Mouse (Mus musculus): ENCODE measurements around the gene Gucy2c. TPM values are rescaled to one million over a fixed set of nuclear protein-coding genes. Genes with fewer than 3 reads are reported as not detected.

Gene Gucy2c
- total and polyA plus RNA-seq, 3 experiments: not detected

DNA sequence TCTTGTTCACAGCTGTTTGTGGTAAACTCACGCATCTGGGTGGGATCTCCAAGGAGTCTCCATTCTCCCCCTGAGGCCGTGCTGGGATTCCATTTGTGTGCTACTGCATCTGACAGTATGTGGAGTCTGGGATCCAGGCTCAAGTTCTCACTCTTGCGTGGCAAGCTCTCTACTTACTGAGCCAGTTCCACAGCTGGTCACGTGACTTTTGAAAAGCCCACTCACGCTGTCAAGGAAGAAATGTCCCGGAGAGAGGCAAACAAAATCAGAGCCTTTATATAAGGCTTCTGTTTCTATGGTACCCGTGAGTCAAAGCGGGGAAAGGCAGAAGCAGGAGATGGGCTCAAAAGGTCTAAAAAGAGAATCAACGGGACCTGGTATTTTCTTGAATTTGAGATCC lies 1.2 kb upstream of the Gucy2c start:
- no peak overlapping the region for H3K9ac ChIP-seq (ENCODE audit: control insufficient read depth, low read depth, low read length, poor library complexity, severe bottlenecking)
- DNase-seq (ENCODE audit: low read depth, low spot score): no peak
- H3K79me2 ChIP-seq (ENCODE audit: control insufficient read depth, insufficient read depth, low read length, poor library complexity): no peaks in the 10 kb centered on the region
- no peaks in the 10 kb centered on the region for H3K36me3 ChIP-seq (ENCODE audit: control insufficient read depth in 1 of 2, insufficient read depth in 2 of 2, low read length in 2 of 2)
- TF ChIP-seq MAFK (IDR thresholded peaks at IDR 0.05; ENCODE audit: borderline replicate concordance, low read depth, low read length) (no peak), ETS1 (IDR thresholded peaks at IDR 0.05; ENCODE audit: low read depth, low read length) (no peak), HCFC1 (IDR thresholded peaks at IDR 0.05; ENCODE audit: low read depth, low read length) (no peak), TCF12 (IDR thresholded peaks at IDR 0.05; ENCODE audit: low read depth, low read length) (no peak), RCOR1 (IDR thresholded peaks at IDR 0.05; ENCODE audit: low read depth, low read length) (no peak)
- no peak overlapping the region for H3K4me3 ChIP-seq (ENCODE audit: control insufficient read depth in 1 of 2, insufficient read depth in 1 of 2, low read depth in 2 of 2, low read length in 2 of 2)
- no peak overlapping the region for H3K27ac ChIP-seq (ENCODE audit: control insufficient read depth, low read depth, low read length)
- H3K9me3 ChIP-seq (replicated peaks; ENCODE audit: insufficient read depth, low read length): no peaks in the 10 kb centered on the region
- H3K4me1 ChIP-seq (ENCODE audit: control insufficient read depth in 1 of 2, insufficient read depth in 2 of 2, low read length in 2 of 2): no peaks in the 10 kb centered on the region
- H3K27me3 ChIP-seq (ENCODE audit: control insufficient read depth in 1 of 2, insufficient read depth in 2 of 2, low read length in 2 of 2): no peaks in the 10 kb centered on the region

DNA sequence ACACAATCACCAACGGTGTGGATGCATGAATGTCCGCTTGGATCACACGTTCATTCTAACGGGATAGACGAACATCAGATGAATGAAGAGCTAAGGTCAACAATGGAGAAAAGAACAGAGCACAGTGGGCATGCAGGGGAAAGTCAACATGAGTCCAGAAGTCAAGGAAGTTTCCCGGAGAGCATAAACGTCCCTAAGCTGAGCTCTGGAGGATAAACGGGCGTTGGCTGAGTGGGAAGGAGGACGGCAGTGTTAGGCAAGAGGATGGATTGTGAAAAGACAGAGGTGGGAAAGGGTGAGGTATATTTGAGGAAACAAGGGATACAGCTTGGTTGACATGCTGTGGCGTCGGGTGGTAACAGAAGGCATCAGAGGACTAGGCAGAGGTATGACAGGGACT lies 581 bp upstream of the Gucy2c start:
- no peak overlapping the region for H3K27ac ChIP-seq (ENCODE audit: control insufficient read depth, low read depth, low read length)
- no peak for DNase-seq (ENCODE audit: low read depth, low spot score)
- no peaks in the 10 kb centered on the region for H3K4me1 ChIP-seq (ENCODE audit: control insufficient read depth in 1 of 2, insufficient read depth in 2 of 2, low read length in 2 of 2)
- no peaks in the 10 kb centered on the region for H3K27me3 ChIP-seq (ENCODE audit: control insufficient read depth in 1 of 2, insufficient read depth in 2 of 2, low read length in 2 of 2)
- H3K4me3 ChIP-seq (ENCODE audit: control insufficient read depth in 1 of 2, insufficient read depth in 1 of 2, low read depth in 2 of 2, low read length in 2 of 2): no peak overlapping the region
- H3K36me3 ChIP-seq (ENCODE audit: control insufficient read depth in 1 of 2, insufficient read depth in 2 of 2, low read length in 2 of 2): no peaks in the 10 kb centered on the region
- no peak overlapping the region for H3K9ac ChIP-seq (ENCODE audit: control insufficient read depth, low read depth, low read length, poor library complexity, severe bottlenecking)
- no peaks in the 10 kb centered on the region for H3K79me2 ChIP-seq (ENCODE audit: control insufficient read depth, insufficient read depth, low read length, poor library complexity)
- no peaks in the 10 kb centered on the region for H3K9me3 ChIP-seq (replicated peaks; ENCODE audit: insufficient read depth, low read length)
- TF ChIP-seq ZNF384 (IDR thresholded peaks at IDR 0.05; ENCODE audit: low read depth, low read length) (no peak), UBTF (IDR thresholded peaks at IDR 0.05; ENCODE audit: borderline replicate concordance, insufficient read depth, low read depth, low read length) (no peak), CHD1 (IDR thresholded peaks at IDR 0.05; ENCODE audit: low read depth, low read length) (no peak), MAZ (IDR thresholded peaks at IDR 0.05; ENCODE audit: low read depth, low read length) (no peak), MEF2A (IDR thresholded peaks at IDR 0.05; ENCODE audit: extremely low read depth, insufficient replicate concordance, low read depth, low read length, poor library complexity, severe bottlenecking) (no peak), ZKSCAN1 (IDR thresholded peaks at IDR 0.05; ENCODE audit: low read depth, low read length) (no peak), CHD2 (IDR thresholded peaks at IDR 0.05; ENCODE audit: low read length) (no peak), TCF12 (IDR thresholded peaks at IDR 0.05; ENCODE audit: low read depth, low read length) (no peak), HCFC1 (IDR thresholded peaks at IDR 0.05; ENCODE audit: low read depth, low read length) (no peak), TBP (IDR thresholded peaks at IDR 0.05; ENCODE audit: low read depth, low read length) (no peak), MXI1 (IDR thresholded peaks at IDR 0.05; ENCODE audit: low read depth, low read length) (no peak)

DNA sequence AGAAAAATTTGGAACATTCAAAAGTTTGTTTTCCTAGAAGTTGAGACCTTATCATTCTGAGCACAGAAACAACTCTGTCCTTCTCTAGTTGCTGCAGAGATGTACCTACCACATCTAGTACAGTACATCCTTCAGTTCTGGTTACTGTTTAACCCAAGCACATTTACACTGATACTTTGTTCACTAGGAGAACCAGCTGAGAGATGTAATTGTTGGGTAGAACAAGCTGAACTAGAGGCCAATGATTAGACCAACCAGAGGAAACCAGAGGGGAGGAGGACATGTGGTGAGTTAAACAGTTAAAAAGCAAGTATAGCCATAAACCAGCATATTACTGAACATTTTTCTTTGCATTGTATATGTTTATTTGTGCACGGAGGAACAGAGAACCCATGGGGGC lies 5.2 kb downstream of the Gucy2c start:
- Histone ChIP-seq H3K36me3 (ENCODE audit: control insufficient read depth in 1 of 2, insufficient read depth in 2 of 2, low read length in 2 of 2) (no peaks in the 10 kb centered on the region), H3K9me3 (replicated peaks; ENCODE audit: insufficient read depth, low read length) (no peaks in the 10 kb centered on the region), H3K27ac (ENCODE audit: control insufficient read depth, low read depth, low read length) (no peak overlapping the region), H3K27me3 (ENCODE audit: control insufficient read depth in 1 of 2, insufficient read depth in 2 of 2, low read length in 2 of 2) (no peaks in the 10 kb centered on the region), H3K79me2 (ENCODE audit: control insufficient read depth, insufficient read depth, low read length, poor library complexity) (no peaks in the 10 kb centered on the region), H3K4me3 (ENCODE audit: control insufficient read depth in 1 of 2, insufficient read depth in 1 of 2, low read depth in 2 of 2, low read length in 2 of 2) (no peak overlapping the region), H3K4me1 (ENCODE audit: control insufficient read depth in 1 of 2, insufficient read depth in 2 of 2, low read length in 2 of 2) (no peaks in the 10 kb centered on the region), H3K9ac (ENCODE audit: control insufficient read depth, low read depth, low read length, poor library complexity, severe bottlenecking) (no peak overlapping the region)
- DNase-seq (ENCODE audit: low read depth, low spot score): no peak
- TF ChIP-seq ZC3H11A (IDR thresholded peaks at IDR 0.05; ENCODE audit: low read depth, low read length) (no peak), UBTF (IDR thresholded peaks at IDR 0.05; ENCODE audit: borderline replicate concordance, insufficient read depth, low read depth, low read length) (no peak), GABPA (IDR thresholded peaks at IDR 0.05; ENCODE audit: low read depth, low read length) (no peak), ZKSCAN1 (IDR thresholded peaks at IDR 0.05; ENCODE audit: low read depth, low read length) (no peak), POLR2AphosphoS2 (IDR thresholded peaks at IDR 0.05; ENCODE audit: low read length) (no peak), USF1 (IDR thresholded peaks at IDR 0.05; ENCODE audit: low read depth, low read length) (no peak), JUND (IDR thresholded peaks at IDR 0.05; ENCODE audit: low read depth, low read length) (no peak), ETS1 (IDR thresholded peaks at IDR 0.05; ENCODE audit: low read depth, low read length) (no peak), ZMIZ1 (IDR thresholded peaks at IDR 0.05; ENCODE audit: low read depth, low read length) (no peak), BHLHE40 (IDR thresholded peaks at IDR 0.05; ENCODE audit: borderline replicate concordance, low read depth, low read length) (no peak), CHD1 (IDR thresholded peaks at IDR 0.05; ENCODE audit: low read depth, low read length) (no peak)

Measured in MEL (cell line).